Mouse (Mus musculus) forebrain, embryonic 10.5 days (tissue): ENCODE measurements around the gene Spg11. TPM values are rescaled to one million over a fixed set of nuclear protein-coding genes. Genes with fewer than 3 reads are reported as not detected.

ENCODE experiments used
- DNase-seq: peaks from one replicate; pipeline ENCODE4 v3.0.0-alpha.2; 2017; ENCODE audit warnings: low spot score; ENCODE audit errors: extremely low spot score
- H3K27ac ChIP-seq: fragments of 300-500 bp; sonication (generic); 2 replicates; pipeline ENCODE4 v1.5.1; 2016; ENCODE audit warnings: mild to moderate bottlenecking
- H3K27me3 ChIP-seq: fragments of 300-500 bp; sonication (generic); 2 replicates; pipeline ENCODE4 v1.6.1; 2016; ENCODE audit warnings: mild to moderate bottlenecking; ENCODE audit not compliant: poor library complexity, severe bottlenecking
- H3K36me3 ChIP-seq: fragments of 300-500 bp; sonication (generic); replicated peaks from 2 replicates; pipeline ENCODE4 v1.6.1; 2016; ENCODE audit warnings: mild to moderate bottlenecking, moderate library complexity
- H3K4me1 ChIP-seq: fragments of 300-500 bp; sonication (generic); 2 replicates; pipeline ENCODE4 v1.6.1; 2016
- H3K4me3 ChIP-seq: fragments of 300-500 bp; sonication (generic); 2 replicates; pipeline ENCODE4 v1.5.1; 2016; ENCODE audit warnings: mild to moderate bottlenecking, moderate library complexity
- H3K9me3 ChIP-seq: fragments of 300-500 bp; sonication (generic); 2 replicates; pipeline ENCODE4 v1.6.1; 2016; ENCODE audit warnings: mild to moderate bottlenecking, moderate library complexity
- WGBS: fragments of 180-500 bp; shearing (Covaris S2); methylation state at CpG from one replicate; pipeline ENCODE4 v1.1.7; 2016; 5-methylcytosine and 5-hydroxymethylcytosine counted together
- polyA plus RNA-seq: library from polyadenylated mRNA; unstranded; fragments of >200 nt; fragmentation: Nextera tagmentation; extraction: Ambion mirVana; gene quantifications from 2 replicates; pipeline ENCODE4 v1.2.1, GENCODE M21; 2016

The Spg11 gene
- polyA plus RNA-seq = 13.5 and 13.6 TPM in 2 replicates

DNA sequence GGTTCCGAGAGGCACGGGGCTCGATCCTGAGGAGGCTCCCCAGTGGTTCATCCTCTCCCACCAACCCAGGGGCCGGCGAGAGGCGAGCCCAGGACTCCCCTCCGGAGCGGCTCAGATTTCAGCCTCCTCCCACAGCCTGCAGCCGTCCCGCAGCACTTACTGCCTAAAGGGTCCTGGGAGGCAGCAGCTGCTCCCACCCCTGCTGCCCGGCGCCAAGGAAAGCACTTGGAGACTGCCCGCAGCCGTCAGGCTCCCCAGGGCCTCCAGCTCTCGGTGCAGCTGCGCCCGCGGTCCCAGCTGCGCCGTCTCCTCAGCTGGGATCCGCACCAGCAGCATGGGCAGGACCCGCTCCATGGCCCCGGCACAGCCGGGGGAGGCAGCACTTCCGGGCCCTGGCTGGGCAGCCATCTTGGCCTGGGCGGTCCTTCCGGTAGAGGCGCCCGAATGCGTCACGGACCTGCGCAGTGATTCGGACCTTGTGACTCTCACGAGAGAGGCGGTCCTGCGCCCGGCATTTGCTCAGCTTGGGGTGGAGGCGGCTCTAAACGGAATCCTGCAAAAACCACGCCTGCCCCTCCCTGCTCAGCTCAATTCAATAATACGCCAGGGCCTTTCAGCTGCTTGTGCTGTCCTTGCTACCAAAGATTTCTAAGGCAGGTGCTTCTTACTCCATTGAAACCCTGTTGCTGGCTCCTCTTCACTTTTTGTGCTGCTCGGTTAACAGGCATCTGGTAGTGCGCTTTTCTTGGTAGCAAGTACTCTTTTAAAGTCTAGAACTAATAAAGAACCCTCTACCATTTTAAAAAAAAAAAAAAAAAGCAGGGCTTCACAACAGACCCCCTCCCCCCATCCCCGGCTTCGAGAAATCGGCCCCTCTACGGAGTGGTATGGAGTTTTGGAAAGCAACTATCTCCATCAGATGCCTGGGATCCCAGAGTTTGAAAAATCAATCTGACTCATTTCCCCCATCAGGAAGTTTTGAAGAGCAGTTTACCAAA, at the start of gene Spg11:
TSS of gene Spg11 (minus strand) at position 426 of the 998 bp plus-strand sequence.
- Histone ChIP-seq H3K27ac (peak within 1 kb of the TSS; percentile 98), H3K4me1 (peaks cover 21% of the 10 kb centered on the region), H3K4me3 (peak within 1 kb of the TSS; percentile 85), H3K9me3 (no peaks in the 10 kb centered on the region), H3K36me3 (peaks cover 14% of the 10 kb centered on the region), H3K27me3 (no peaks in the 10 kb centered on the region)
- whole genome bisulfite sequencing = under 1% methylated on average over 47 of the region's 47 CpGs
- DNase-seq = peak; percentile 99

DNA sequence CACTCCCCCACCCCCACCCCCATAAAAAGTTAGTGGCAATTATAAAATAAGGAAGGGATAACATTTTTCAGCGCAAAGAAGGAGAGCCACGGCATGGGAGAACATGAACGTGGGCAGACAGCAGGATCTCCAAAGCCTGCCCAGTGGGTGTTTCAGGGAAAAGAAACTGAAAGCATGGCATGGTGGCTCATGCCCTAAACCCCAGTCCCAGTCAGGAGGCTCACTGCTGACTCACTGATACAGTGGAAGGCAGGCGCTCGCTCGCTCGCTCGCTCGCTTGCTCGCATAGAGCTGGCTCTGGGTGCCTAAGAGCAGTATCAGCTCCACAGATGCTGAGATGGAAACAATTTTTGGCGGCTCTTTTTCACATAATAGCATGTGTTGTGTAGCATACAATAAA, 46.1 kb upstream of the Spg11 start:
- Histone ChIP-seq H3K4me1 (peaks cover 4% of the 10 kb centered on the region; the same call in 1 of the 2 replicates), H3K27me3 (no peaks in the 10 kb centered on the region), H3K36me3 (no peaks in the 10 kb centered on the region), H3K4me3 (no peak overlapping the region), H3K9me3 (no peaks in the 10 kb centered on the region), H3K27ac (no peak overlapping the region)
- 88% methylated on average over 11 of the region's 11 CpGs for WGBS
- no peak for DNase-seq

DNA sequence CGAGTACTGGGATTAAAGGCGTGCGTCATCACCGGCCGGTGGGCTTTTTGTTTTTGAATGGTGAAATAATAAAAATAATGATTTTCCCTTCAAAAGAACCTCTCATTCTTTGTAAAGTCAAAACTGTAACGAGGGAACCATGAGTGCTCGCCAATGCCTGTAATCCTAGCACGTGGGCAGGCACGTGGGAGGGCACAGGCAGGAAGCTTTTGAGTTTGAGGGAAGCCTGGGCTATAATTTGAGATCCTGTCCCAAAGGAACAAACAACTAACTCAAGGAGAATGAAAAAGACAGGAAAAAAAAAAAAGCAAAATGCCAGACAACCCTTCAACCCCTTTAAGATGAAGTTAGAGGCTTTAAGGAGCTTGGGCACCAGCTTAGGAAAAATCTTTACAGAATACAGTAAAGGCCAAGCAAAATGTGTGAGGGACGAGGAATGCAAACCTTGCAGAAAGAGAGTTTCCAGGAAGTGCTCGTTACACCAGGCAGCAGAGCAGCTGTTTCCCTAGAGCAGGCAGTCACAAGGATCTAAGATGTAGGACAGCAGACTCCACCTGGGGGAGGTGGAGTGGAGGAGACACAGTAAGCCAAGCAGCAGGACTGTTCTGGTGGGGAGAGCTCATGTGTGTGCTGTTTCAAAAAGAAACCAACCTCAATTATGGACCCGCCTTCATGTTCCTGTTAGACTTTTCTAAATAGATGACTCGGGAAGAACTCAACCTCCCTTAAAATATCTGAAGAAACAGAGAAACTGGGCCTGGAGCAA, 45.4 kb upstream of the Spg11 start:
- H3K4me3 ChIP-seq = no peak overlapping the region
- no peaks in the 10 kb centered on the region for H3K36me3 ChIP-seq
- no peaks in the 10 kb centered on the region for H3K9me3 ChIP-seq
- H3K4me1 ChIP-seq = peaks cover 4% of the 10 kb centered on the region; the same call in 1 of the 2 replicates
- 81% methylated on average over 13 of the region's 13 CpGs for WGBS
- DNase-seq = no peak
- H3K27ac ChIP-seq = no peak overlapping the region
- H3K27me3 ChIP-seq = no peaks in the 10 kb centered on the region

DNA sequence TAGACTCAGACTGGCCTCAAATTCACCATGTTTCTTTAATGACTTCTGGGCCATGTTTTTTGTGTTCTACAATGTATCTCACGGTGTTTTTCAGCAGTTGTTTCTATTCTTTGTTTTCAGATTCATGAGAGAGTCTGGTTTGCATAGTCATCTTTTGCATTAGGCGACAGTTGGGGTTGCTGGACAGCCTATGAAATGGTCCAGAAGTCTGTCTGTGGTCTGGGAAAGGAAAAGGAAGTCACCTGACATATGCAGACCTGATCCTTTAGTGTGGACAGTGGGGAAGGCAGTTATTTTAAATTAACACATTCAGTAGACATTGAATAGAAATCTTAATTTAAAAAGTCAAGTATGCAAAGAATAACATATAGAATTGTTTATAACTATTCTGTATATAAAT, 44.3 kb upstream of the Spg11 start:
- DNase-seq = no peak
- 83% methylated on average over 2 of the region's 2 CpGs for WGBS
- Histone ChIP-seq H3K4me3 (no peak overlapping the region), H3K27ac (no peak overlapping the region), H3K9me3 (no peaks in the 10 kb centered on the region), H3K27me3 (no peaks in the 10 kb centered on the region), H3K36me3 (no peaks in the 10 kb centered on the region), H3K4me1 (peaks cover 4% of the 10 kb centered on the region; the same call in 1 of the 2 replicates)

DNA sequence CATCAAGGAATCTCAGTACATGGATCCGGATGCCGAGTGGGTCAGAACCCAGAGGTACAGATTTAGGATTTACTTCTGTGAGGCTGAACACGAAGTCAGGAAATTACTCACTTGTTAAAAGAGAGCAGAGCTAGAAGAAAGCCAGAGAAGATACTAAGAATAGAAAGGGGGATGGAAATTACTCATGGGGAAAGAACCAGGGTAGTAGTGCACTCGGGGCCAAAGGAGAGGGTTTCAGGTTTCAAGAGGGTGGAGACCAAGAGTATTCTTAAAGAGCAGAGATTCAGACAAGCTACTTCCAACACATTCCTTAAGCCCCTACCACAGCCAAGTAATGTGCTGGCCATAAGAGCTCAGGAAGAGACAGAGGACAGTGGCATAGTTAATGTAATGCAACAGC, 43.4 kb upstream of the Spg11 start:
- Histone ChIP-seq H3K36me3 (no peaks in the 10 kb centered on the region), H3K27ac (no peak overlapping the region), H3K27me3 (no peaks in the 10 kb centered on the region), H3K9me3 (no peaks in the 10 kb centered on the region), H3K4me1 (peaks cover 4% of the 10 kb centered on the region; the same call in 1 of the 2 replicates), H3K4me3 (no peak overlapping the region)
- WGBS = 46% methylated on average over 4 of the region's 4 CpGs
- DNase-seq = no peak

DNA sequence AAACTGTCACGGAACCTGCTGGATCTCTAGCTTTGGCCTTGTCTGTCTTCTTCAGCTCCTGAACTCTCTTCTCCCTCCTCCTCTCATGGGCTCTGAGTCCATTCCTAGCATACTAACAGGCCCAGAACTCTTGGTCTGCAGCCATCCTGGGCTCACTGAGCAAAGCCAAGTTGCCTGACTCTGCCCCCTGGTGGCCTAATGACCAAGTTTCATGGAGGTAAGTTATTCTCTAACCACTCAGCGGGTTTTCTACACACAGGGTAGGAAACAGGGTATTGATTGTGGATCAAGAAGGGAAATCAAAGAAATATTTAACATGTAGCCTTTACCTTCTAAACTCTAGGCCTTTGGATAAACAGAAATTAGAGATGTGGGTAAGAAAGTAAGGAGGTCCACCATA, 42.5 kb upstream of the Spg11 start, which contains the start of gene Trim69:
TSS of gene Trim69 (plus strand) at position 21 of the 400 bp plus-strand sequence.
- Histone ChIP-seq H3K9me3 (no peaks in the 10 kb centered on the region), H3K4me1 (peaks cover 4% of the 10 kb centered on the region; the same call in 1 of the 2 replicates), H3K36me3 (no peaks in the 10 kb centered on the region), H3K27ac (no peak within 1 kb of the TSS), H3K4me3 (no peak within 1 kb of the TSS), H3K27me3 (no peaks in the 10 kb centered on the region)
- DNase-seq = peak; percentile 75
- WGBS = 41% methylated on average over 2 of the region's 2 CpGs

DNA sequence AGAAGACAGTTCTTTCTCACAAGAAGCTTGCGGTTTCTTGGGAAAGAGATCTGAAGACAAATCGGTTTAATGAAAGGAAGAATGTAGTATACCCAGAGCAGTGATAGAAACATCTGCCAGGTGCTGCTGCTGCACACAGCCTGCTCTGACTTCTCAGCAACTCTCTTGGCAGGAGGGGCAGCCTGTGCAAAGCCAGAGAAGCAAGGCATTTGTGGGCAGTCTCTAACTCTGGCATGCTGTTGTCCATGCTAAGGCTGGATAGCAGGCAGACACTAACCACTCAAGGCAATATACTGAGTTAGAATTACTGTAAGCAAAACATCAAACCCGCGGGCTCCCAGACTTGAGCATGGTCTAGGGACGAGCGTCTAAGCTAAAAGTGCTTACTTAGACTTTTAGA, 41.5 kb upstream of the Spg11 start:
- Histone ChIP-seq H3K4me1 (peaks cover 4% of the 10 kb centered on the region; the same call in 1 of the 2 replicates), H3K4me3 (no peak overlapping the region), H3K27ac (no peak overlapping the region), H3K36me3 (peaks cover 9% of the 10 kb centered on the region; the same call in 1 of the 2 replicates), H3K27me3 (no peaks in the 10 kb centered on the region), H3K9me3 (no peaks in the 10 kb centered on the region)
- DNase-seq = no peak
- 89% methylated on average over 6 of the region's 6 CpGs for WGBS

DNA sequence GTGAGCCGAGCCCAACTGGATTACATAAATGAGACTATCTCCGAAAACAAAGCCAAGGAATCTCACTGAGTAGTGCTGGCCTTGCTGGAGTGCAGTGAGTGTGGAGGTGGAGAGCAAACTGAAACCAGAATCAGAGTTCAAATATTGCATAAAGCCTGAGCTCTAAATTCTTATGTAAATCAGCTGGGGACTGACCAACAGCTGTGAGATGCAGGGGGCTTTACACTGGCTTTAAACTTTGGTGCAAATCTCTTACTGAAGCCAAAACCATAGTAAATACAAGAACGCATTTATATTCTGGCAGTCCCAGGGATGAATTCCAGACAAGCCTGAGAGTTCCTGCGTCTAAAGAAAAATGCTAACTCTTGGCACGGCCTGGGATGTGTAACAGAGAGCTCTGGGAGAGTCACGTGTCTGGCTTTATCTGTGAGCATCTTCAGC, 40.2 kb upstream of the Spg11 start:
- no peak overlapping the region for H3K27ac ChIP-seq
- no peak for DNase-seq
- peaks cover 4% of the 10 kb centered on the region; the same call in 1 of the 2 replicates for H3K4me1 ChIP-seq
- H3K27me3 ChIP-seq = no peaks in the 10 kb centered on the region
- H3K9me3 ChIP-seq = no peaks in the 10 kb centered on the region
- H3K4me3 ChIP-seq = no peak overlapping the region
- H3K36me3 ChIP-seq = peaks cover 16% of the 10 kb centered on the region
- WGBS = 62% methylated on average over 6 of the region's 6 CpGs

DNA sequence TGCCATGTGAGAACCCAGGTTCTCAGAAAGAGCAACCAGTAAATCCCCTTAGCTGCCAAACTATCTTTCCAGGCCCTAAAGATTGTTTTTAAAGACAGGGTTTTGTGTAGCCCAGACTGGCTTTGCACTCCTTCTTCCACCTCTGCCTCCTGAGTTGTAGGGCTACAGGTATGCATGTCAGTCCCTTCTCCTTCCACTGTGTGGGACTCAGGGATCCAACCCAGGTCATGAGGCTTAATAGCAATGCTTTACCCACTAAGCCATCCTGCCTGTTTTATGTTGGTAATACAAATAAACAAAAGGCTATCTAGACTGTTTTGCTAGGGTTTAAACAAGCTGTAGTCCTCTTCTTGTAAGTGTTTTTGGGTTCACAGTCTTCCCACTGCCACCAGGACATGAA, 39.4 kb upstream of the Spg11 start:
- DNase-seq = no peak
- Histone ChIP-seq H3K9me3 (no peaks in the 10 kb centered on the region), H3K4me3 (no peak overlapping the region), H3K27ac (no peak overlapping the region), H3K36me3 (peaks cover 20% of the 10 kb centered on the region), H3K27me3 (no peaks in the 10 kb centered on the region), H3K4me1 (peaks cover 4% of the 10 kb centered on the region; the same call in 1 of the 2 replicates)

DNA sequence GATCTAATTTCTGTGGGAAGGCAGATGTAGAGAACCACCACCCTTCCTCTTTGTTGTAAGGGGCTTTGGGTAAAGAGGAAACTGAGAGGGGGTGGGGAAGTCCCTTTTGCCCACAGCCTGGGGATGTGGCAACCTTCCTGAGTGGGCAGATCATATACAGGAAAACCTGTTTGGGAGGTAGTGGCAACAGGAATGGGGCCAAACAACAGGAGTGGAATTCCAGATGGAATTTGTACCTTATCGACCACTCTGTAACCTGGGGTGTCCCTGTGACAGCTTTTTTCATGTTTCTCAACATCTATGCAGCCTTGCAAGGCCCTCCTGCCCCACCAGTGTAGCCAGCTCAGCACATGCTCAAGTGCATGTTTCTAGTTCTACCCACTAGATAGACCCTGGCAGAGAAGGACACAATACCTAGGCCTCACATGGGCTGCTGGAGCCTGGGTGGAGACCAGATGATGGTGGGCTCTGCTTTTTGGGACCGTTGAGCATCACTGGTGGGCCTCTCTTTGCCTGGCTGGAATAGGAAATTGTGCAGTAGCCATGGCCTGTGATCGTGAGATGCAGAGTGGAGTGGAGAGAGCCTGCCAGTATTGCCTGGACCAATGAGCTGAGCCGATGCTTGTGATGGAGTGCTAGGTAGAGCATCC, 38.0 kb upstream of the Spg11 start:
- 93% methylated on average over 4 of the region's 4 CpGs for WGBS
- Histone ChIP-seq H3K27me3 (no peaks in the 10 kb centered on the region), H3K4me1 (no peaks in the 10 kb centered on the region), H3K36me3 (peaks cover 29% of the 10 kb centered on the region), H3K9me3 (no peaks in the 10 kb centered on the region), H3K4me3 (no peak overlapping the region), H3K27ac (no peak overlapping the region)
- DNase-seq = no peak

DNA sequence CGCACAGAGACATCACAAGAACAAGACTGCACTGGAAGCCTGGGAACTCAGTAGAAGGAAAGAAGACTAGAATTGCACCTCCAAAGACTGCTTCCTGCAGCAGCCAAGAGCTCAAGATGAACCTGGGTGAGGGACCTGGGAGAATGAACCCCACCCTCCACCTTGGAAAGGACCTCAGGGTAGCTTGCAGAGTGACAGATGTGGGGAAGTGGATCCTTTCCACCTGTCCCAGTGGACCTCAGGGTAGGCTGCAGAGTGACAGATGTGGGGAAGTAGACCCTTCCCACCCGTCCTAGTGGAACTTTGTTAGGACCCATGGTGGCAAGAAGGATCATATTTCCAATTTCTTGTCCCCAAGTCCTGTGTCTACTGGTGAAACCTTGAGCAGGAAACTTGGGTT, 37.1 kb upstream of the Spg11 start:
- Histone ChIP-seq H3K36me3 (peaks cover 32% of the 10 kb centered on the region), H3K4me1 (no peaks in the 10 kb centered on the region), H3K27me3 (no peaks in the 10 kb centered on the region), H3K4me3 (no peak overlapping the region), H3K9me3 (no peaks in the 10 kb centered on the region), H3K27ac (no peak overlapping the region)
- WGBS = 90% methylated on average over 2 of the region's 2 CpGs
- no peak for DNase-seq

DNA sequence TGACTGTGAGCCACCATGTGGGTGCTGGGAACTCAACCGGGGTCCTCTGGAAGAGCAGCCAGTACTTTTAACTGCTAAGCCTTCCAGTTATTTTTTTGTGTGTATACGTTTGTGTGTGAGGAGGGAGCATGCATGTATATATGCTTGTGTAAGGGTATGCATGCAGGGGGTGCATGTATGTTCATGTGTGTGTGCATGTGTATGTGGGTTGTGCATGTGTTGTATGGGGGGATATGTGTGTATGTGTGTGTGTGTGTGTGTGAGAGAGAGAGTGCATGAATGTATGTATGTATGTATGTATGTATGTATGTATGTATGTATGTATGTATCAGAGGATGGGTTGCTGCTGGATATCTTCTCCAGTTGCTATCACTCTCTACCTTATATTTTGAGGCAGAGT, 36.3 kb upstream of the Spg11 start:
- 91% methylated on average over 2 of the region's 2 CpGs for WGBS
- Histone ChIP-seq H3K36me3 (peaks cover 32% of the 10 kb centered on the region), H3K9me3 (no peaks in the 10 kb centered on the region), H3K4me1 (no peaks in the 10 kb centered on the region), H3K27me3 (no peaks in the 10 kb centered on the region), H3K27ac (no peak overlapping the region), H3K4me3 (no peak overlapping the region)
- DNase-seq = no peak
